Mouse (Mus musculus) thymus, adult 2 months (tissue): ENCODE results near the gene Iffo2. TPM values are rescaled to one million over a fixed set of nuclear protein-coding genes. Genes with fewer than 3 reads are reported as not detected.

ENCODE experiments used
- DNase-seq: peaks from one replicate; pipeline ENCODE4 v3.0.0; 2021
- H3K27ac ChIP-seq: fragments of 200-500 bp; 2 replicates; pipeline ENCODE4 v1.5.1; 2012; ENCODE audit warnings: low read length, control low read depth; ENCODE audit not compliant: control insufficient read depth, insufficient read depth
- H3K27me3 ChIP-seq: fragments of 200-500 bp; 2 replicates; pipeline ENCODE4 v1.6.1; 2012; ENCODE audit warnings: mild to moderate bottlenecking, low read length, moderate library complexity, mixed read lengths; ENCODE audit not compliant: control insufficient read depth, insufficient read depth
- H3K36me3 ChIP-seq: fragments of 200-500 bp; 2 replicates; pipeline ENCODE4 v1.6.1; 2012; ENCODE audit warnings: mild to moderate bottlenecking, low read length, moderate library complexity; ENCODE audit not compliant: control insufficient read depth, insufficient read depth
- H3K4me1 ChIP-seq: fragments of 200-500 bp; replicated peaks from 2 replicates; pipeline ENCODE4 v1.6.1; 2012; ENCODE audit warnings: low read length; ENCODE audit not compliant: control insufficient read depth, insufficient read depth
- H3K4me3 ChIP-seq: fragments of 200-500 bp; 2 replicates; pipeline ENCODE4 v1.5.1; 2012; ENCODE audit warnings: mild to moderate bottlenecking, low read length, control low read depth, moderate library complexity; ENCODE audit not compliant: control insufficient read depth, insufficient read depth
- CTCF ChIP-seq: fragments of 200-500 bp; IDR thresholded peaks from 2 replicates; pipeline ENCODE4 v1.5.1; 2012; ENCODE audit warnings: mild to moderate bottlenecking, control low read depth, low read length, moderate library complexity, borderline replicate concordance; ENCODE audit not compliant: control insufficient read depth, poor library complexity, insufficient read depth; ENCODE audit errors: extremely low read depth
- POLR2A ChIP-seq: fragments of 200-500 bp; IDR thresholded peaks from 2 replicates; pipeline ENCODE4 v1.6.1; 2012; ENCODE audit warnings: mild to moderate bottlenecking, low read length, control low read depth, moderate library complexity; ENCODE audit not compliant: control insufficient read depth, poor library complexity, insufficient read depth; ENCODE audit errors: extremely low read depth
- WGBS: fragments of 180-500 bp; shearing (Covaris S2); methylation state at CpG from one replicate; pipeline ENCODE4 v1.1.7; 2018; 5-methylcytosine and 5-hydroxymethylcytosine counted together
- polyA plus RNA-seq: library from polyadenylated mRNA; depleted of rRNA; stranded (reverse); fragments of >200 nt; gene quantifications from 2 replicates; pipeline ENCODE4 v1.2.3, GENCODE M21; 2012; rRNA removed

The Iffo2 gene
- polyA plus RNA-seq, 1 experiment: 5.4 TPM

DNA sequence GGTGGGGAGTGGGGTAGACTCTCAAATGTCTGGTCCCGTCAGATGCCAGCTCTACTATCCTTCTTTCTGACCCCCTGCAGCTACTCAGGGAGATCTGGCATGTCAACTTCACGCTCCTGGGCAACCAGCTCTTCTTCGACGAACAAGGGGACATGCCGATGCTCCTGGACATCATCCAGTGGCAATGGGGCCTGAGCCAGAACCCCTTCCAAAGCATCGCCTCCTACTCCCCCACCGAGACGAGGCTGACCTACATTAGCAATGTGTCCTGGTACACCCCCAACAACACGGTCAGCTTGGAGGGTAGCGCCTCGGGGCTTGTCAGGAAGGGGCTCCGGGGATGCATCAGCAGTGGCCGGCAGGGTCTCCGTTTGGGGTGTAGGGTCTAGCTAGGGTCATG, 131.5 kb downstream of the Iffo2 start:
- no peaks in the 10 kb centered on the region for H3K27me3 ChIP-seq
- TF ChIP-seq CTCF: no peak
- TF ChIP-seq POLR2A: no peak
- H3K4me1 ChIP-seq: no peaks in the 10 kb centered on the region
- H3K4me3 ChIP-seq: no peak overlapping the region
- DNase-seq: no peak
- H3K36me3 ChIP-seq: no peaks in the 10 kb centered on the region
- WGBS: 91% methylated on average over 14 of the region's 14 CpGs
- H3K27ac ChIP-seq: no peak overlapping the region

DNA sequence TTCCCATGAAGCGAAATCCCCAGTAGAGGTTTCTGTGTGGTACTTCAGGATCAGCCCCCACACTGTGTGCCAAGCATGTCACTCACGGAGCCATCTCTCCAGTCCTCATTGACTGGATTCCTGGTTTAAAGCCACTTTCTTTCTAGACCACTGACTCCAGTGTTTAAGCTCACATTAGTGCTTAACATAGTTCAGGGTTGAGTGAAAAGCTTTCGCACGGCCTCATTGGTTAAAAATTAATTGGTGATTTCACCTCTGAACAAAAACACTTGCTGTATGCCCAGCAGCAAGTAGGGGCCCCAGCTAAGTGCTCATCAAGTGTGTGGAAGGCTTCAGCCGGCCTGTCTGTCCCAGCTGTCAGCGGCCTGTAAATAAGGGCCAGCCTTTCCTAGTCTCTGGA, 137.3 kb downstream of the Iffo2 start:
- DNase-seq: no peak
- Histone ChIP-seq H3K4me1 (no peaks in the 10 kb centered on the region), H3K27ac (no peak overlapping the region), H3K36me3 (no peaks in the 10 kb centered on the region), H3K4me3 (no peak overlapping the region), H3K27me3 (no peaks in the 10 kb centered on the region)
- 95% methylated on average over 6 of the region's 6 CpGs for WGBS
- TF ChIP-seq CTCF: no peak
- TF ChIP-seq POLR2A: no peak

DNA sequence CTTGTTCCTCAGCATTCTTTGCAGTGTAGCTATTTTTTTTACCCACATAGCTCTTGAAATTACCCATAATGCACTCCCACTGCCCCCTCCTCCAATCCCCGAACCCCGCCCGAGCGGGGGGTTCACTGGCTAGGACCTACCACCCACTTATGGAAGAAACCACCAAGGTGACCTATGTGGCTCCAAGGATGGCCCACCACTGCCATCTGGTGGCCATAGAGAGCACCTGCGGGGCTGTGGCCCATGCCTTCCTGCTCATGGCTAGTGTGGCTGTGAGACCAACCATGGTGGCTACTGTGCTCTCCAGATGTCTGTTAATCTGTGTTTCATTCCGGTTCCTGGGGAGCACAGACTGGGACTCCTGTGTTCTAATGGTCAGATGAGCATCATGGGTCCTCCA, 139.5 kb downstream of the Iffo2 start:
- no peaks in the 10 kb centered on the region for H3K4me1 ChIP-seq
- H3K4me3 ChIP-seq: no peak overlapping the region
- H3K36me3 ChIP-seq: no peaks in the 10 kb centered on the region
- H3K27ac ChIP-seq: no peak overlapping the region
- TF ChIP-seq POLR2A (no peak), CTCF (peak; percentile 96)
- WGBS: 8% methylated on average over 6 of the region's 6 CpGs
- peak; percentile 50 for DNase-seq
- no peaks in the 10 kb centered on the region for H3K27me3 ChIP-seq

Other genes with a start within 250 kb of the Iffo2 start
- 42.6 and 50.1 TPM in 2 replicates for gene Pqlc2, start 219.8 kb upstream of the Iffo2 start, polyA plus RNA-seq
- 29.5 and 33.3 TPM in 2 replicates for gene Akr7a5, start 219.8 kb upstream of the Iffo2 start, polyA plus RNA-seq
- gene Mrto4, start 178.0 kb upstream of the Iffo2 start, polyA plus RNA-seq: 33.7 and 37.6 TPM in 2 replicates
- 34.2 and 41.6 TPM in 2 replicates for gene Emc1, start 178.0 kb upstream of the Iffo2 start, polyA plus RNA-seq
- 301 and 312 TPM in 2 replicates for gene Ubr4, start 177.9 kb upstream of the Iffo2 start, polyA plus RNA-seq
- 0.04 TPM in 1 of 2 replicates, not detected in the other for gene Gm21969, start 72.6 kb downstream of the Iffo2 start, polyA plus RNA-seq
- 60.5 and 69.2 TPM in 2 replicates for gene Aldh4a1, start 92.3 kb downstream of the Iffo2 start, polyA plus RNA-seq
- gene Tas1r2, start 123.0 kb downstream of the Iffo2 start, polyA plus RNA-seq: 0.05 and 0.17 TPM in 2 replicates